27 mouse cellular contexts compared by ENCODE assay signal in the genomic region with DNA sequence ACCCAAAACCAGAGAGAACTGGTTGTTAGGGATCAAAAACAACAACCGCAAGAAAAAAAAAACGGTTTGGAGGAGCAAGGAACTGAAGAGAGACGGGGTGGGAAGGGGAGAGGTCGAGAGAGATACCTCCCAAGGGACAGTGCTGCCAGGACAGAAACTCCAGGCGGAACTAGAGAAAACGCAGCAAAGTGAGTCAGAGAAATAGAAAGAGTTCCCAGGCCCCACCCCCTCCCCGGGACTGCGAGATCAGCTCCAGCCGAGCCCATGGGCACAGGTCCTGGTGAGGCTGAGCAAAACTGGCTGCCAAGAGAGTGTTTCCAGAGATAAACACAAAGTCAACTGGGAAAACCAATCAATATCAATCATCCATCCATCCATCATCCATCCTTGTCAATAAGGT. TPM values are rescaled to one million over a fixed set of nuclear protein-coding genes. Genes with fewer than 3 reads are reported as not detected.
"Had no signal": no experiment of that assay in that cellular context is flagged by ENCODE, and none has a peak within 500 bp of the region (broad histone marks: within the 10 kb centered on the region; RNA-seq: fewer than 3 reads in every experiment).

No protein-coding gene starts in this region.

- H3K4me1 ChIP-seq: hindbrain, embryonic 12.5 days; intestine, embryonic 15.5 days; limb, embryonic 13.5 days; limb, embryonic 15.5 days; liver, embryonic 12.5 days had no signal

- H3K27me3 ChIP-seq: intestine, embryonic 15.5 days; limb, embryonic 15.5 days had no signal

- DNase-seq: gastrocnemius, postnatal 10 days; gastrocnemius, postnatal 25 days; heart, adult 18-20 months; heart, postnatal 10 days; heart, postnatal 4 days; kidney, adult 18-20 months; kidney, adult 8-10 months; kidney, postnatal 10 days; kidney, postnatal 25 days; layer of hippocampus, adult 9-11 months; layer of hippocampus, postnatal 36 days; left cerebral cortex, postnatal 4 days had no signal

- H3K9me3 ChIP-seq: heart, embryonic 10.5 days; heart, embryonic 12.5 days; hindbrain, embryonic 10.5 days; hindbrain, embryonic 12.5 days; intestine, embryonic 15.5 days; limb, embryonic 13.5 days; limb, embryonic 15.5 days; liver, embryonic 12.5 days had no signal

- H3K27ac ChIP-seq: heart, embryonic 10.5 days; hindbrain, embryonic 10.5 days; hindbrain, embryonic 12.5 days; hindbrain, embryonic 14.5 days; intestine, embryonic 15.5 days; limb, embryonic 13.5 days; limb, embryonic 15.5 days; liver, embryonic 12.5 days; liver, embryonic 14.5 days had no signal

- H3K9ac ChIP-seq: heart, embryonic 12.5 days; hindbrain, embryonic 12.5 days; hindbrain, embryonic 14.5 days; intestine, embryonic 15.5 days; limb, embryonic 13.5 days; limb, embryonic 15.5 days; liver, embryonic 12.5 days; liver, embryonic 14.5 days had no signal

- H3K4me3 ChIP-seq: heart, embryonic 10.5 days; heart, embryonic 12.5 days; hindbrain, embryonic 10.5 days; hindbrain, embryonic 12.5 days; intestine, embryonic 15.5 days; limb, embryonic 13.5 days; limb, embryonic 15.5 days; liver, embryonic 12.5 days had no signal

- H3K36me3 ChIP-seq: heart, embryonic 10.5 days; heart, embryonic 12.5 days; hindbrain, embryonic 10.5 days; hindbrain, embryonic 12.5 days; intestine, embryonic 15.5 days; limb, embryonic 13.5 days; limb, embryonic 15.5 days; liver, embryonic 12.5 days had no signal

- H3K4me2 ChIP-seq: heart, embryonic 12.5 days; hindbrain, embryonic 12.5 days; hindbrain, embryonic 14.5 days; intestine, embryonic 15.5 days; limb, embryonic 13.5 days; limb, embryonic 15.5 days; liver, embryonic 12.5 days had no signal

RNA-seq across cellular contexts. Expression of a gene that starts 36.4 kb away (rescaled TPM):
- total RNA-seq: gastrocnemius, adult 18-20 months; gastrocnemius, postnatal 25 days; granulocyte monocyte progenitor cell, adult 5-6 weeks; heart, adult 18-20 months; heart, adult 8-10 months; heart, postnatal 10 days; heart, postnatal 25 days had no signal
- polyA plus RNA-seq: limb, embryonic 11.5 days had no signal
